Mouse (Mus musculus) gastrocnemius, postnatal 14 days (tissue): ENCODE data around the gene Sox13. TPM values are rescaled to one million over a fixed set of nuclear protein-coding genes. Genes with fewer than 3 reads are reported as not detected.
"Not testable (repeated sequence)": the region's sequence is repeated elsewhere in the genome, so short reads cannot be mapped to it uniquely, and the experiment has no call there.

Experiments used
- DNase-seq: peaks from one replicate; pipeline ENCODE4 v3.0.0; 2021; ENCODE audit warnings: mixed read lengths
- intact Hi-C: fragments of 180-260 bp; cut with DNase I; formaldehyde crosslinking; loops from one replicate; pipeline ENCODE4 v1.15.1; 2025; ENCODE audit warnings: low total_unique reads
- total RNA-seq, 2 experiments: library from RNA; stranded (reverse); gene quantifications; 2 replicates each; pipeline ENCODE4 v1.2.3; 2021

The Sox13 gene
- total RNA-seq, 2 experiments from 2014 or later = 9.7 to 10.9 TPM

DNA sequence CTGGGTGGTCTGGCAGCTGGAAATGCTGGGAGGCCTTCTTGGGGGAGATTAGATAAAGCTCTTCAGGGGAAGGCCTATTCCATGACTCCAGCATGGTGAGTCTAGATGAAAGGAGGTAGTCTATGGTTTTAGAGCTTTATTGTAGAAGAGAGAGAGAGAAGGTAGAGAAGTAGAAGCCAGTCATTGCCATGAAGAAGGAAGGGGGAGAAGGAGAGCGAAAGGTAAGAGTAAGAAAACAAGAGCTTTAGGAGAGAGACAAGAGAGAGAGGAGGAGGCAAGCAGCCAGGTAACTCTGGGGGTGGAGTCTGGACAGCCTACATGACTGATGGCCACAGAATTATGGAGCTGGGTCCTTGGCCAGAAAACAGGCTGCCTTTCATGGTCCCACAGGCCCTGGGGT is 74.0 kb downstream of the Sox13 start, which contains the start of gene Ren1:
Gene Ren1 (plus strand): TSS at position 301 of the 400 bp plus-strand sequence.
- DNase-seq = no peak
- intact Hi-C loops = loop anchor here (5.0 kb wide), 1 partner anchor 38 kb away; no protein-coding TSS in a partner anchor

GRCm38 (mm10) chr1:133347693-133348520 is 76.3 kb downstream of the Sox13 start:
- no peak for DNase-seq

DNA sequence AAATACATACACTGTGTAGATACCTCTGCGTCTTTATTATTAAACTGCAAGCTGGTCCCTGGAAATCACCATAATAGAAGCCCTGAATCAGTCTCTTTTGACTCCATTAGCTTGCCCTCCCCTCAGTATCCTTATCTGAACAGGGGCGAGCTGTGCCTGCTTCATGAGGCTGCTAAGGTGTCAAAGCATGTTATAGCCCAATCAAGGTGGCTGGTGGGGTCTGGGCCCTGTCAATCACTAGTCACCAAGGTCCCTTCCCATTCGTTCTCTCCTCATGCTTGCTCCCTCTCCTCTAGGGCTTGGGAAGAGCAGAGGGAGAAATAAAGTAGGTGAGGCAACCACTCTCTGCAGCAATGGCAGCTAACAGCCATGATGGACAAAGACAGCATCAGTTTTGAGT is 77.0 kb downstream of the Sox13 start:
- DNase-seq = no peak
- intact Hi-C loops = no loop called here

More at GRCm38 (mm10) chr1:133347693-133348520, 76.3 kb downstream of the Sox13 start:
- intact Hi-C loops = no loop called here

GRCm38 (mm10) chr1:133346531-133346930 is 77.6 kb downstream of the Sox13 start:
- intact Hi-C loops = no loop called here
- no peak for DNase-seq

DNA sequence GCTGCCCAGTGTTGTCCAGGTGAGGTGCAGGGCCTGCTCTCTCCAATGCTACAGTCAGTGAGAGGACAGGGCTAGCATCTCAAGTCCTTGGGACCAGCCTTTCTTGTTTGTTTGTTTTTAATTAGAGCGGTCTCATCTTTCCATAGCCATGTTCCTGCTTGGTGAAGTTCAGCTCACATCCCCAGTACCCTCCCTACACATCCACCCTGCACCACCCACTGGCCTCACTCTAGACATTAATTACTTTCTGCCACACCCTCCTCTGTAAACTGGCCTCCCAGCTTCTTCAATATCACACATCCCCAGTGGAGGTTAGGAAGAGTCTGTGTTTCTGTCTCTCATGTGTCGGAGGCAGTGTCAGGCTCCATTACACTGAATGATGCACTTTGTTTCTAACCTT is 79.8 kb downstream of the Sox13 start:
- intact Hi-C loops = no loop called here
- no peak for DNase-seq

DNA sequence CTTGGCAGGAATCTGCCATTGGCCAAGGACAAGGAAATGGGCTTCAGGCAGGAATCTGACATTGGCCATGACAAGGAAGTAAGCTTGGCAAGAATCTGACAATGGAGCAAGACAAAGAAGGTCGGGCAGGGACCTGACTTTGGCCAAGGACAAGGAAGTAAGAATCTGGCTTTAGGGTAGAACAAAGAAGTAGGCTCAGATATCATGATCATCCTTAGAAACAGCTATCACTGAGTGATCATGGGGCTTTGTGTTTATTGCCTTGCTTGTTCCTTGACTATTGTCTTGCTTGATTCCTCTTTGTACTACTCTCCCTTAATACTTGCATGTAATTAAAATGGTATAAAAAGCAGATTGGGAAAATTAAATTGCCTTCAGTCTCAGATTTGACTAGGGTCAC is 83.8 kb downstream of the Sox13 start:
- DNase-seq, intact Hi-C loops: not testable (repeated sequence)

DNA sequence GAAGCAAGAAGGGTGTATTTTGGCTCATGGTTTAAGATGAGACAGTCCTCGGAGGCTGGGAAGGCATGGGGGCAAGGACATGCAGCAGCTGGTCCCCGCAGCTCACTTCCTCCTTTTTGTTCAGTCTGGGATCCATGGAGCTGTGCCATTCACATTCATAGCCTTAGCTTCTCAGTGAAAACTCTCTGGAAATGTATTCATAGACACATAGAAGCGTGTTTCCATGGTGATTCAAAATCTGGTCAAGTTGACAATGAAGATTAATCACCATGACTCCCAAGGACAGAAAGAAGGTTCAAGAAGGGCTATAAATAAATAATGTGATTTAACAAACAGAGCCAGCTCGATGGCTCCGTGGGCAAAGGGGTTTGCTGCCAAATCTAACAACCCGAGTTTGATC is 90.2 kb downstream of the Sox13 start:
- intact Hi-C loops = no loop called here
- DNase-seq = no peak

DNA sequence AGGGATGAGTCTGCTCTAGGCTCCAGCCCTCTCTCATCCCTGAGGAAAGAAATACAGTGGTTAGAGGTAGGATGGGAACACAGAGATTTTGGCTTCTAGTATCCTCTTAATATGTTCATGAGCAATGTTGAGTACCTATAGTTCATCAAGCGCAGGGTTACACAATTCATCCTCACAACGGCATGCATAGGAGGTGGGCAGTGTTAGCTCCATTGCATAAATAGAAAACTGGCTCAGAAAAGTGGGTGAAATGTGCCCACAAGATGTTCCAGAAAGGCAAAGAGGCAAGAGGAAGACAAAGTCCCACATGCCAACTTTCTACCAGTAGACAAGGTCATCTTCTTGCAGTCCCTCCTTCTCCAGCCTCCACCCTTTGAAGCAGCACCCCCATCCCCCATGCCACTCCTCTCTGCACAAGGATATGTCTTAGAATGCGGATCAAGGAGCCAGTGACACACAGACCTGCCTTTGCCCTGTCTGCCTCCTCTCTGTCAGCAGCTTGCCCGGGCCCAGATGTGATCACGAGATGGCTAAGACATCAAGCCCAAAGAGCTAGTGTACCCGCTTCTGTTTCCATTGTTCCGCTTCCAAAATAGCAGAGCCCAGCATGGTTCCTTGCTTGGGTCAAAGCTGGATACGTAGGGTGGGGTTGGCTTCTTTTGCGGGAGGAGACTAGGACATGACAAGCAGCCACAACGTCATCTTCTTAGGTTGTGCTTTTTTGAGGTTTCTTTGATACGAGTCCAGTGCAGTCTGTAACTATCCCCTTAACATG is 91.3 kb downstream of the Sox13 start:
- DNase-seq = no peak
- intact Hi-C loops = no loop called here

Other genes with a start within 250 kb of the Sox13 start
- not detected for gene Golt1a, start 114.6 kb downstream of the Sox13 start, total RNA-seq
- gene Kiss1, start 102.5 kb downstream of the Sox13 start, total RNA-seq = not detected
- not detected for gene Ren1, start 73.9 kb downstream of the Sox13 start, total RNA-seq
- under 1 TPM; 0.13 to 0.23 TPM for gene Etnk2, start 60.8 kb downstream of the Sox13 start, total RNA-seq
- gene Snrpe, start 185.9 kb upstream of the Sox13 start, total RNA-seq = 10 to 100 TPM; 67.9 to 72.9 TPM
- gene Zbed6, start 236.5 kb upstream of the Sox13 start, total RNA-seq = 10 to 100 TPM; 11.0 to 11.5 TPM
- 10 to 100 TPM; 33.1 to 36.9 TPM for gene Gm38394, start 236.9 kb upstream of the Sox13 start, total RNA-seq